Mouse (Mus musculus): ENCODE data around the gene Arsg. TPM values are rescaled to one million over a fixed set of nuclear protein-coding genes. Genes with fewer than 3 reads are reported as not detected.

The Arsg gene
- 1 to 10 TPM; 4.8 to 6.0 TPM for total RNA-seq (2021)

DNA sequence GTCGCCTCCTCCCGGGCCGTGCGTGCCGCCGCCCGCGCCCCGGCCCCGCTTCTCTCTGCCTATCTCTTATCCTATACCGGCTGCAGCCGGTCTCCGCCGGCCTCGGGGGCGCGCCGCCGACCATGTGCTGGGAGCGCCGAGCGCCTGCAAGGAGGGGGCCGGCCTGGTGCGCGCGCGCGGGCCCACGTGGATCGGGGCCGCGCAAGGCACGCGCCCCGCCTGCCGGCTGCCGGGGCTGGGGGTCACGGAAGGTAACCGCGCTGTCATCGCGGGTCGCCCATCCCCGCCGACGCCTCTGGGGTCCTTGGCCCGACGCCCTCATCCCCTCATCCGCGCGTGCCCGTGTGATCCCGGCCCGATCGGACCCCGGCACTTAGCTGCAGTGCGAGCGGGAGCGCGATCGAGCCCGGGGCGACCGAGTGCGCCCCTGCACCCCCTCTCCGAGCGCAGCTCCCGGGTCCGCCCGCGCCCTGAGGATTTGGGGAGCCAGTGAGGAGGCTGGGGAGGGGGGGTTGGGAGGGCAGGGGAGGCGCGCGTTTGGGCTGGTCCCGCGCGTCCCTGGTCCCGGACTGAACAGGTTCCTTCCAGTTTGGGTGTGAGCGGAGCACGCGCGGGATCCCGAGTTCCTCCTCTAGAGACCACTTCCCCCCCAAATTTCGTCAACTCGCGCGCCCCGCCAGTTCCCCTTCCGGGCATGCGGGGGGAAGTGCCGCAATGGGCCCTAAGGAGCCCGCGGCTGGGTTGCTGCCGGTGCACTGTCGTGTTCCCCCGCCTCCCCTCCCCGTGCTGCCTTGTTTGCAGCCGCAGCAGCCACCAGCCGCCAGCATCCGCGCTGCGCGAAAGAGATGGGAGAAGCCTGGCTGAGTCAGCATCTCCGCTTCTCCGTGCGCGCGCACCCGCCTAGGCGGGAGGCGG, at the start of gene Arsg, which contains the start of gene Slc16a6:
Gene Arsg (plus strand): TSS at position 204 of the 915 bp plus-strand sequence.
Gene Slc16a6 (minus strand): TSS at position 428 of the 915 bp plus-strand sequence.
- intact Hi-C loops (cut with DNase I): no loop called here
- DNase-seq: peak; percentile 93

DNA sequence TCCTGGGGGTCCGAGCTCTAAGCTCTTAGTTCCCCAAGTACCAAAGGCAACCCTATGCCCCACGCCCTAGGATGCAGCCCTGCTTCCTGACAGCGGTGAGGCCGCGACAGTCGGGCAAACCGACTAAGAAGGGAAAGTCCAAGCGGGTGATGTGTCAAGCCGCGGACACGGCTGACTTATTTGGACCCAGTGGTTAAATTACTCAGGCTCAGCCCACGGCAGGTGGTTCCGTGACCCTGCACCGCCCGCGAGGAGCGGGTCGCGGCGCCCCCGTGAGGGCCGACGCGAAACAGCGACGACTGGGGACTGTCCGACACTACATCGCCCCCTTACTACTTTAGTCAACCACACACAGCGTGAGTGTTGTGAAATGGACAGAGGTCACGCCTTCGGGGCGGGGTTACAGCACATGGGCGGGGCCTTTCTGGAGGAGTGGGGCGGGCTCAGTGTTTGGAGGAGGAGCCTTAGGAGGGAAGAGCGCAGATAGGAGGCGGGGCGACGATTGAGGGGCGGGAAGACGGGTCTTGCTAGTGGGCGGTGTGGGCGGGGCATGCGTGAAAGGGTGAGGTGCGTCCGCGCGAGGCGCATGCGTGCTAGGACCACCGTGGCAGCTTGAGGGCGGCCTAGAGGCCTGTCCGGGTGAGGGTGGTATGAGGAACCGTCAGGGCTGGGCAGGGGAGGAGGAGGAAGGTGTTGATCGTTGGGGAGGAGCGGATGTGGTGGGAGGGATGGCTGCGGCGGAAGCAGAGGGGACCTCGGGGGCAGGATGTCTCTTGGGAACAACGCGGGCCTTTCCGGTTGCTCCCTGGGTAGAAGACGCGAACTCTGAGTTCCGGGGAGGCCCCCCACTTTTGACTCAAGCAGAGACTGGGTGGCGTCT, 47.5 kb upstream of the Arsg start, which contains the start of gene Amz2:
Gene Amz2 (plus strand): TSS at position 555 of the 880 bp plus-strand sequence.
- DNase-seq: peak; percentile 100
- intact Hi-C loops (cut with DNase I): loop anchor here (5.0 kb wide), 1 partner anchor 188 kb away; no protein-coding TSS in a partner anchor

DNA sequence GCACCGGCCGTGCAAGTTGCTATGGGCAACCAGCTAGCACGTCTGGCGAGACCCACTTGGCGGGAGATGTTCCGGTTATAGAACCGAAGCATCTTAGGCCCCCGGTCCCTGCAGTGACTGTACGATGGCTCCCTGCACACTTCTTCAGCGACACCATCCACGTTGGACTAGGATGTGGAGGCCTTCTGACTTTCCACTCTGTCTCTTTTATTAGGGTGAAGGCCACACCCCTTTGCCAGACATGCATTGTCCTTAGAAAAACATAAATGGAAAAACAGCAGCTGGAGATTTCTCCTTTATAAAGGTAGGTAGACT, 46.9 kb upstream of the Arsg start:
- intact Hi-C loops (cut with DNase I): loop anchor here (5.0 kb wide), 1 partner anchor 189 kb away; no protein-coding TSS in a partner anchor
- DNase-seq: no peak

DNA sequence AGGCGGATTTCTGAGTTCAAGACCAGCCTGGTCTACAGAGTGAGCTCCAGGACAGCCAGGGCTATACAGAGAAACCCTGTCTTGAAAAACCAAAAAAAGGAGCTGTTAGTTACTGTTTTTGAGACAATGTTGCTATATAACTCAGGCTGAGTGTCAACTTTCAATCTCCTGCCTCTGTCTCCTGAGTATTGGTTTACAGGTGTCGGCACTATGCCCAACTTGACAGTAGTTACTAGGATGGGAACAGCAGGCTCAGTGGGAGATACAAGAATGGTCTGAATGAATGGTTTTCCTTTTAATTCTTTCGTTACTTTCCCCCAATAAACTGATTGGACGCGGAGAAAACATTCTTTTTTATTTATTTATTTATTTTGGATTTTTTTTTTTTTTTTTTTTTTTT, 45.8 kb upstream of the Arsg start:
- intact Hi-C loops (cut with DNase I): loop anchor here (5.0 kb wide), 1 partner anchor 190 kb away; no protein-coding TSS in a partner anchor
- no peak for DNase-seq

GRCm38 (mm10) chr11:109434233-109434798, 38.9 kb upstream of the Arsg start:
- intact Hi-C loops (cut with DNase I): no loop called here
- no peak for DNase-seq

- intact Hi-C loops (cut with DNase I): no loop called here
- no peak for DNase-seq
Measured at GRCm38 (mm10) chr11:109436889-109437288, 36.3 kb upstream of the Arsg start.

DNA sequence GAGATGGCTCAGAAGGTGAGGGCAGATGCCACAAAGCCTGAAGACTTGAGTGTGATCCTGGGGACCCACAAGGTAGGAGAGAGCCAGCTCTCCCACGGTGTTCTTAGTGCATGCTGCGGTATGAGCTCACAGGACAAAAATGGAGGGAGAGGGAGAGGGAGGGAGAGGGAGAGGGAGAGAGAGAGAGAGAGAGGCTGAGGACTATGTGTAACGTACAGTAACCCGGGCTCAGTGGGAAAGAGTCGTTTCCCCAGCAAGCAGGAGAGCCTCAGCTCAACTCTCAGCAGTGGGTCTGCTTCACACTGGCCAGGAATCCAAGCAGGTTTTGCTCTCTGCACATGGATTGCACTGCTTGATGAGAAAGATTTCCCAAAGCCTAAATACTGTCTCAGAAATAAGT, 34.0 kb upstream of the Arsg start:
- intact Hi-C loops (cut with DNase I): no loop called here
- no peak for DNase-seq

DNA sequence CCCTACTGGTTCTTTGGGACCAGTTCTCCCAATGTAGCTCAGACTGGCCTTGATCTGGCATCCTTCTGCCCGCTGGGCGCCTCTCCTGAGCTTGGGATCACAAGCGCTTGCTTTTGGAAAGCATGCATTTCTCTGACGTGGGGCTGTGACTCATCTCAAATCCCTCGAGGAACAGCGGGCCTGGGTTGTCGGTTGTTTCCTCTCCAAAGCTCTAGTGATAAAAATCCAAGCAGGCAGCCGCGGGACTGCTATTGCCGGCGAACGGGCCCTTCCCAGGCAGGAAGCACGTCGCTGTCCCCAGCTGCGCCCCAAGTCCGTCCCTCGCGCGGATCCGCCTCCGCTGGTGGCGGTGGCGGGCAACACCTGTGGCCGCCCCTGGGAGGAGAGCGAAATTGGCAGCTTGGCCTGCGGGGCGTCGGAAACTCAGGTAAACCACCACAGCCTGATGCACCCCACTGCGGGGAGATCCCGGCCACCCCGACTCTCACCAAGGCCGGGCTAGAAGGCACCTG, 33.3 kb upstream of the Arsg start:
- intact Hi-C loops (cut with DNase I): no loop called here
- peak; percentile 69 for DNase-seq

GRCm38 (mm10) chr11:109440641-109441040, 32.5 kb upstream of the Arsg start:
- intact Hi-C loops (cut with DNase I): no loop called here
- no peak for DNase-seq

GRCm38 (mm10) chr11:109441119-109441518, 32.1 kb upstream of the Arsg start:
- DNase-seq: peak; percentile 37
- intact Hi-C loops (cut with DNase I): no loop called here

GRCm38 (mm10) chr11:109442166-109442730, 30.9 kb upstream of the Arsg start:
- DNase-seq: no peak
- intact Hi-C loops (cut with DNase I): no loop called here

DNA sequence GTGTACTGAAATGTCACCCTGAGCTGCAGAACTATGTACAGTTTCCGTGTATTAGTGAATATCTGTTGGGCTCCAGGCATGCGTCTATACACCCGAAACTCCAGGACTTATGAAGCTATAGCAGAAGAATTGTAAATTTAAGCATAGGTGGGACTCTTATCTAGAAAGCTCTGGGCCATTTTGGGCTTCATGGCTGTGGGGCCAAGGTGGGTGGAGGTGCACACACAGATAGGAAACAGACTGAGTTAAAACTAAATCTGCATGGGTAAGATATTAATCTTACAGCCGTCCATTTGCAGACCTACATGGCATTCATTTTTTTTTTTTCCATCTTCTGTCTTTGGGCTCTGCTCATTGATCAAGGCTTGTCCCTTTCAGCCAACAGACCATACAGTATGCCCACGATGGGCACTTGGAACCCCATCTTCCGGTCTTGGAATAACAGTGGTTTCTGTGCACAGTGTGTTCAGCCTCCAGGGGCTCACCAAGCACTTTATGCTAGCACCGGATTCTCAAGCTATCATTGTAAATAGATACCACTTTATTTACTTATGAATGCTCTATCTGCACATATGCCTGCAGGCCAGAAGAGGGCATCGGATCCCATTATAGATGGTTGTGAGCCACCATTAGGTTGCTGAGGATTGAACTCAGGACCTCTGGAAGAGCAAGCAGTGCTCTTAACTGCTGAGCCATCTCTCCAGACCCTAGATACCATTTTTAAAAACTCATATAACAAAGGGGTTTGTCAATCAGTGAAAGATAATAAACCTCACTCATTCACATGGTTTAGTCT, 29.5 kb upstream of the Arsg start:
- intact Hi-C loops (cut with DNase I): loop anchor here (2.0 kb wide), 1 partner anchor 417 kb away; no protein-coding TSS in a partner anchor
- no peak for DNase-seq

GRCm38 (mm10) chr11:109444600-109444999, 28.6 kb upstream of the Arsg start:
- intact Hi-C loops (cut with DNase I): loop anchor here (2.0 kb wide), 1 partner anchor 416 kb away; no protein-coding TSS in a partner anchor
- peak; percentile 39 for DNase-seq

DNA sequence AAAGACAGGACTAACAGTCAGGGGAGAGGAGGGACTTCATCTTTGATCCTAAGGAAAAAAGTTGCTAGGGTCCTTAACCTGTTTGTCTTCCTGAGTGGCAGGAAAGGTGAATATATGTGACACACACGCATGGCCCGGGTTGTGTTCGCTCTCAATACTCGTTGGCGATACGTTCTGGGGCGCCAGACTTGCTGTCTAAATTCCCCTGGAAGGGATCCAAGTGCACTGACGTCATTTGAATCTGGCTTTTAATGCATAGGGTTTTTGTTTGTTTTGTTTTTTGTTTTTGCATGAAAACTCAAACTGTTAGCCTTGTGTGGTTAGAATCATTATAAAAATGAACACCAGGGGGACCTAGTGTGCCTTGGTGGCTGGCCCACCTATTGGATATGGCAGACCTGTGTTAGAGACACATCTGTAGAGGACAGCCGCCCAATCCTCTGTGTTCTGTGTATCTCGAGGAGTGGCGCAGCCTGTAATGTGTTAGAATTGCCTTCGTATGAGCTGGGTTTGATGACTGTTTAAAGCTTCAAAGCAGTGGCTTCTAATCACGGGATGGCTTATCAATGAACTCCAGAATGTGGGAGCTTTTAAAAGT, 27.6 kb upstream of the Arsg start:
- intact Hi-C loops (cut with DNase I): loop anchor here (2.0 to 5.0 kb wide), 2 partner anchors 137 to 415 kb away; no protein-coding TSS in a partner anchor
- DNase-seq: no peak

DNA sequence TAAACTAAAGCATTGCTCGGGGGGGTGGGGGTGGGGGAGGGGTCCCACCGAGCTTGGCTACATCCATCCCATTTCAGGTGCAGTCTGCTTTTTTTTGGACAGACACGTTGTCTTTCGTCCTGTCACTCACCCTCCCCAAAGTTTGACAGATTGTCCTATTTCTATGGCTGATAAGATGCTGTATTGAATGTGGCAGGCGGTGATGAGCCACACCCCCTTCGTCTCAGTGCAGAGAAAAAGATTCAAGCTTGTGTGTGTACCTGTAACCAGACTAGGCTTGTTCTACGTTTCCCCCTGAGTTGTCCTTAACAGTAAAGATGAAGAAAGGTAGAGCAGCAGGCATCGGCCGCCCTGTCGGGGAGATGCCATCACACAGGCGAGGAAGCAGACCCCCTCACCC, 22.0 kb upstream of the Arsg start:
- no peak for DNase-seq
- intact Hi-C loops (cut with DNase I): no loop called here

DNA sequence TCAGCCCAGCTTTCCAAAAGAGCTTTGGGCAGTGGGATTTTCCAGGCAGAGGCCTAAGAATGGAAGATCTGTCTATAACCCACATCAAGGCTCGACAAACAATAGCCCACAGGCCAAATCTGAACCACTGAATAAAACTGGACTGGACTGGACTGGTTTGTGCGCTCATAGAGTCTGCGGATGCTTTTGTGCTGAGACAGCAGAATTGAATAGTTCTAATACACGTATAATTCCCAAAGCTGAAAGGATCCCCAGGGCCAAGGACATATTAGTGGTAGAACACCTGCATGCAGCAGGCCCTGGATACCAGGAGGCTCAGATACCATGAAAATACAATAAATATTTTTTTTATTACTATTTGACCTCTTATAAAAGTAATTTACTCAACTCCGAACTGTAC, 16.9 kb upstream of the Arsg start:
- intact Hi-C loops (cut with DNase I): no loop called here
- DNase-seq: no peak

- DNase-seq: no peak
- intact Hi-C loops (cut with DNase I): no loop called here
Measured at GRCm38 (mm10) chr11:109458165-109458564, 15.0 kb upstream of the Arsg start.

- intact Hi-C loops (cut with DNase I): no loop called here
- DNase-seq: no peak
Measured at GRCm38 (mm10) chr11:109460586-109460985, 12.6 kb upstream of the Arsg start.

DNA sequence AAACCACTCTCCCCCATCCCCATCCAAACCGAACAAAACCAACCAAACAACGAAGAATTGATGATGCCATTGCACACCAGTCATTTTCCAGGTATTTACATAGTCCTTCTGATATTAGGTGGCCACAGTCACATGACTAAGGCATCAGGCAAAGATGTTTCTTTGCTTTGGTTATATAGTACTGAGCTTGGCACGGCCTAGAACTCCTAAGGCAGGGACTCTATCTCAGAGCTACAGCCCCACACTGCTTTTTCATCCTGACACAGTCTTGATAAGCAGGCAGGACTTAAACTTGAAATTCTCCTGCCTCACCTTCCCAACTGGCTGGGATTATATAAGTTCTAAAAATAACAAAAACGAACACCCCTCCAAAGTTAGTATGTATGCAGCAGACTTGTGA, 8.1 kb upstream of the Arsg start:
- no peak for DNase-seq
- intact Hi-C loops (cut with DNase I): no loop called here
